Mouse (Mus musculus): ENCODE data around the gene Tyk2. TPM values are rescaled to one million over a fixed set of nuclear protein-coding genes. Genes with fewer than 3 reads are reported as not detected.

Gene Tyk2
- polyA plus RNA-seq, 1 experiment, result 33.7 TPM

- no peak for DNase-seq
- TF ChIP-seq POLR2A (IDR thresholded peaks at IDR 0.05; ENCODE audit: borderline replicate concordance, extremely low read depth, low read depth, low read length), result no peak
- TF ChIP-seq CTCF (IDR thresholded peaks at IDR 0.05; ENCODE audit: insufficient read depth, low read length), result no peak
- H3K4me1 ChIP-seq (ENCODE audit: control insufficient read depth, insufficient read depth, low read length), result peaks cover 5% of the 10 kb centered on the region; the same call in 1 of the 2 replicates
- 83% methylated on average over 3 of the region's 3 CpGs for WGBS
- no peak overlapping the region for H3K4me3 ChIP-seq (replicated peaks; ENCODE audit: extremely low read depth, low read depth, low read length)
These were observed 55.4 kb downstream of the Tyk2 start for GRCm38 (mm10) chr9:21075625-21076024.

DNA sequence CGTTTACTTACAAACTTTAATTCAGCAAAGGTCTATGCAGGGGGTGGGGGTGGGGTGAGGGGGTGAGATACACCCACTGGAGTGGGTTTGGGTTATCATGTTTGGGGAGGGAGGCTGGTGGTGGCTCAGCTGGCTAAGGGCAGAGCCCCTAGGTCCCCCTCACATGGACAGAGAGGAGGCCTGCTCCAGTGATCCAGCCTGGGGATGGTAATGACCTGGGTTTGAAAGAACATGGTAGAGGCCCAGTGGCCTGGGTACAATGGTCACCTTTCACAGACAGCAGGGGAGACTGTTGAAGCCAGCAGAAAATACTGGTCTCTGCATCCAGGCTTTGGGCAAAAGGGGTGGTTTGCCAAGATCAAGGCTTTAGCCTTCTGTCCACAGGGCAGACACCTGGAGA lies 56.9 kb downstream of the Tyk2 start:
- DNase-seq, result no peak
- Histone ChIP-seq H3K4me1 (ENCODE audit: control insufficient read depth, insufficient read depth, low read length) (peaks cover 5% of the 10 kb centered on the region; the same call in 1 of the 2 replicates), H3K4me3 (replicated peaks; ENCODE audit: extremely low read depth, low read depth, low read length) (no peak overlapping the region)
- TF ChIP-seq CTCF (IDR thresholded peaks at IDR 0.05; ENCODE audit: insufficient read depth, low read length) (no peak), POLR2A (IDR thresholded peaks at IDR 0.05; ENCODE audit: borderline replicate concordance, extremely low read depth, low read depth, low read length) (no peak)
- WGBS, result 37% methylated on average over 1 of the region's 1 CpGs

GRCm38 (mm10) chr9:21073044-21073840 lies 57.8 kb downstream of the Tyk2 start, which contains the start of the genes Gm49373 and Fdx1l:
TSS of gene Gm49373 (minus strand) at chr9:21073096.
TSS of gene Fdx1l (minus strand) at chr9:21073614.
- Histone ChIP-seq H3K4me3 (replicated peaks; ENCODE audit: extremely low read depth, low read depth, low read length) (peak within 1 kb of the TSS; percentile 77), H3K4me1 (ENCODE audit: control insufficient read depth, insufficient read depth, low read length) (peaks cover 5% of the 10 kb centered on the region; the same call in 1 of the 2 replicates)
- TF ChIP-seq POLR2A (IDR thresholded peaks at IDR 0.05; ENCODE audit: borderline replicate concordance, extremely low read depth, low read depth, low read length) (peak; percentile 84; the same call in 1 of the 2 replicates), CTCF (IDR thresholded peaks at IDR 0.05; ENCODE audit: insufficient read depth, low read length) (no peak)
- WGBS, result 2% methylated on average over 58 of the region's 58 CpGs
- DNase-seq, result peak; percentile 86

- no peak for DNase-seq
- TF ChIP-seq CTCF (IDR thresholded peaks at IDR 0.05; ENCODE audit: insufficient read depth, low read length) (no peak), POLR2A (IDR thresholded peaks at IDR 0.05; ENCODE audit: borderline replicate concordance, extremely low read depth, low read depth, low read length) (no peak)
- H3K4me1 ChIP-seq (ENCODE audit: control insufficient read depth, insufficient read depth, low read length), result peaks cover 5% of the 10 kb centered on the region; the same call in 1 of the 2 replicates
- peak overlapping the region; percentile 77 for H3K4me3 ChIP-seq (replicated peaks; ENCODE audit: extremely low read depth, low read depth, low read length)
- WGBS, result 4% methylated on average over 4 of the region's 4 CpGs
These were observed 58.4 kb downstream of the Tyk2 start for GRCm38 (mm10) chr9:21072641-21073040.

DNA sequence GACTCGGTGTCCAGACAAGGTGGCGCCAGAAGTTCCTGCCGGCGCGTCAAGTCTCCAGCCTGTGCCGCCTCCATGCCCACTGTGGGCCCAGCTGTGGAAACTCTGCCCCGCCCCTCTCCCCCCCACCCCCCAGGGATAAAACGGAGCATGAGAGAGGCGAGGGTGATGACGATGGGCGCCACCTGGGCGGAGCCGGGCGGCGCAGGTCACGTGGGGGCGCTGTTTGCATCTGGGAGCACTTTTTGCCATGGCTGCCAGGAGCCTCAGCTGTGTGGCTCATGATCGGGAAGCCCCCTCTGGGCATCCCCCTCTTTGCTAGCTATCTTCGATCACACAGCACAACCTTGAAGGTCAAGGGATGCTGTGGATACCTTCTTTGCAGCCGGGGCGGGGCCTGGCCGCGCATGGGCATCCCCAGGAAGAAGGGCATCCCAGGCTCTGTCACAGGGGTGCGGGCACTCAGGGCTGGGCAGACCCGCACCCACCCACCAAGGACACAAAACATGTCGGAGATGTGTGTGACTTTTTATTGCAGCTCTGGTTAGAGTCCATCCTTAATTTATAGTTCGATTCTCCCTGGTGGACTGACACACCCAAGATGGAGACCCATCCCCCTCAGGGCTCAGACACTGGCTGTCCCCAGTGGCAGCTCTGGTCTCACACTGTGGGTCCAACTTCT lies 63.9 kb downstream of the Tyk2 start, which contains the start of gene Zglp1:
Zglp1 (minus strand) TSS at position 88 of the 679 bp plus-strand sequence.
- TF ChIP-seq CTCF (IDR thresholded peaks at IDR 0.05; ENCODE audit: insufficient read depth, low read length), result no peak
- TF ChIP-seq POLR2A (IDR thresholded peaks at IDR 0.05; ENCODE audit: borderline replicate concordance, extremely low read depth, low read depth, low read length), result no peak
- no peaks in the 10 kb centered on the region for H3K4me1 ChIP-seq (ENCODE audit: control insufficient read depth, insufficient read depth, low read length)
- no peak for DNase-seq
- 82% methylated on average over 27 of the region's 27 CpGs for WGBS
- no peak within 1 kb of the TSS for H3K4me3 ChIP-seq (replicated peaks; ENCODE audit: extremely low read depth, low read depth, low read length)

DNA sequence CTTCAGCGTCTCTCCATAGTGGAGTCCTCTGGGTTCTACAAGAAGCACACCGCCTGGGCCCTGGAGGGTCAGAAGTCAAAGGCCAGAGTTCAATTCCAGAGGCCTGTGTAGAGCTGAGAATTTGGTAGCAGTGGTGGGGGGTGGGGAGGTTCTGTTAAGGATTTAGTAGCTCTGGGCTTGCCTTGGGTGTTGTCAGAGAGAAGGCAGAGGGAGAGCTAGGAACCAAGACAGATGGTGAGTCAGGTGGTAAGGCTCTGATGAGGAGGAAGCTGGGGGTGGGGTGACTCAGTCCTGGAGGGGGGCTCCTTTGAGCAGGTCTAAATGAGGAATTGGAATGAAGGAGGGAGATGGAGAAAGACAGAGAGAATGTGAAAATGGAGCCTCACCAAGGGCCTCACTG lies 68.1 kb downstream of the Tyk2 start:
- no peak for DNase-seq
- H3K4me1 ChIP-seq (ENCODE audit: control insufficient read depth, insufficient read depth, low read length), result no peaks in the 10 kb centered on the region
- TF ChIP-seq POLR2A (IDR thresholded peaks at IDR 0.05; ENCODE audit: borderline replicate concordance, extremely low read depth, low read depth, low read length) (no peak), CTCF (IDR thresholded peaks at IDR 0.05; ENCODE audit: insufficient read depth, low read length) (no peak)
- 94% methylated on average over 2 of the region's 2 CpGs for WGBS
- no peak overlapping the region for H3K4me3 ChIP-seq (replicated peaks; ENCODE audit: extremely low read depth, low read depth, low read length)

Other genes with a start within 250 kb of the Tyk2 start
- gene Ppan, start 243.1 kb downstream of the Tyk2 start, polyA plus RNA-seq (2012; rRNA removed), result 36.2 and 49.8 TPM in 2 replicates
- gene Eif3g, start 232.6 kb downstream of the Tyk2 start, polyA plus RNA-seq (2012; rRNA removed), result 88.4 and 93.6 TPM in 2 replicates
- gene Dnmt1, start 171.4 kb downstream of the Tyk2 start, polyA plus RNA-seq (2012; rRNA removed), result 20.5 and 22.8 TPM in 2 replicates
- gene S1pr2, start 154.5 kb downstream of the Tyk2 start, polyA plus RNA-seq (2012; rRNA removed), result 24.2 and 32.1 TPM in 2 replicates
- 113 and 130 TPM in 2 replicates for gene Mrpl4, start 128.5 kb downstream of the Tyk2 start, polyA plus RNA-seq (2012; rRNA removed)
- 332 and 372 TPM in 2 replicates for gene Icam1, start 115.3 kb downstream of the Tyk2 start, polyA plus RNA-seq (2012; rRNA removed)
- gene Icam4, start 101.9 kb downstream of the Tyk2 start, polyA plus RNA-seq (2012; rRNA removed), result 1.8 and 1.9 TPM in 2 replicates
- 0.69 and 0.77 TPM in 2 replicates for gene Icam5, start 99.2 kb downstream of the Tyk2 start, polyA plus RNA-seq (2012; rRNA removed)
- gene Zglp1, start 64.2 kb downstream of the Tyk2 start, polyA plus RNA-seq (2012; rRNA removed), result not detected in 2 replicates
- gene Gm49373, start 58.1 kb downstream of the Tyk2 start, polyA plus RNA-seq (2012; rRNA removed), result 0.17 and 0.37 TPM in 2 replicates
- 43.1 and 46.7 TPM in 2 replicates for gene Fdx1l, start 57.6 kb downstream of the Tyk2 start, polyA plus RNA-seq (2012; rRNA removed)
- 3.0 and 9.7 TPM in 2 replicates for gene Gm38431, start 39.2 kb downstream of the Tyk2 start, polyA plus RNA-seq (2012; rRNA removed)
- gene Raver1, start 39.2 kb downstream of the Tyk2 start, polyA plus RNA-seq (2012; rRNA removed), result 61.9 and 63.4 TPM in 2 replicates
- gene Cdc37, start 18.7 kb upstream of the Tyk2 start, polyA plus RNA-seq (2012; rRNA removed), result 49.3 and 65.5 TPM in 2 replicates
- gene Pde4a, start 34.5 kb upstream of the Tyk2 start, polyA plus RNA-seq (2012; rRNA removed), result 13.1 and 13.8 TPM in 2 replicates
- 81.2 and 88.3 TPM in 2 replicates for gene Keap1, start 108.1 kb upstream of the Tyk2 start, polyA plus RNA-seq (2012; rRNA removed)
- gene S1pr5, start 117.2 kb upstream of the Tyk2 start, polyA plus RNA-seq (2012; rRNA removed), result 9.7 and 11.3 TPM in 2 replicates
- 31.9 and 36.8 TPM in 2 replicates for gene Atg4d, start 134.1 kb upstream of the Tyk2 start, polyA plus RNA-seq (2012; rRNA removed)
- gene Kri1, start 156.7 kb upstream of the Tyk2 start, polyA plus RNA-seq (2012; rRNA removed), result 16.9 and 21.5 TPM in 2 replicates
- 33.5 and 34.7 TPM in 2 replicates for gene Cdkn2d, start 160.2 kb upstream of the Tyk2 start, polyA plus RNA-seq (2012; rRNA removed)
- 21.4 and 33.9 TPM in 2 replicates for gene Ap1m2, start 181.1 kb upstream of the Tyk2 start, polyA plus RNA-seq (2012; rRNA removed)
- 192 and 271 TPM in 2 replicates for gene Slc44a2, start 189.5 kb upstream of the Tyk2 start, polyA plus RNA-seq (2012; rRNA removed)
- gene Ilf3, start 236.6 kb upstream of the Tyk2 start, polyA plus RNA-seq (2012; rRNA removed), result 31.8 and 35.2 TPM in 2 replicates

Data from lung, adult 2 months (tissue).